Mouse (Mus musculus) hindbrain, embryonic 16.5 days (tissue): ENCODE measurements around the gene Gm5141. TPM values are rescaled to one million over a fixed set of nuclear protein-coding genes. Genes with fewer than 3 reads are reported as not detected.
"Not testable (repeated sequence)": the region's sequence is repeated elsewhere in the genome, so short reads cannot be mapped to it uniquely, and the experiment has no call there.

Experiments
- ATAC-seq: fragments of 200-750 bp; cut with Nextera tagmentation; 2 replicates; pipeline ENCODE4 v1.8.0; 2017; ENCODE audit warnings: moderate TSS enrichment, moderate library complexity
- H3K27ac ChIP-seq: fragments of 300-500 bp; sonication (generic); 2 replicates; pipeline ENCODE4 v1.5.1; 2014; ENCODE audit warnings: low read depth, mild to moderate bottlenecking, control low read depth, low read length, moderate library complexity
- H3K27me3 ChIP-seq: fragments of 300-500 bp; sonication (generic); replicated peaks from 2 replicates; pipeline ENCODE4 v1.6.1; 2014; ENCODE audit warnings: low read length; ENCODE audit not compliant: control insufficient read depth, insufficient read depth
- H3K36me3 ChIP-seq: fragments of 300-500 bp; sonication (generic); 2 replicates; pipeline ENCODE4 v1.6.1; 2014; ENCODE audit warnings: mild to moderate bottlenecking, low read length, moderate library complexity, mixed read lengths; ENCODE audit not compliant: control insufficient read depth, insufficient read depth
- H3K4me1 ChIP-seq: fragments of 300-500 bp; sonication (generic); 2 replicates; pipeline ENCODE4 v1.6.1; 2014; ENCODE audit warnings: low read depth, low read length; ENCODE audit not compliant: control insufficient read depth, insufficient read depth
- H3K4me2 ChIP-seq: fragments of 300-500 bp; sonication (generic); 2 replicates; pipeline ENCODE4 v1.6.1; 2014; ENCODE audit warnings: mild to moderate bottlenecking, low read length, control low read depth, moderate library complexity
- H3K4me3 ChIP-seq: fragments of 300-500 bp; sonication (generic); 2 replicates; pipeline ENCODE4 v1.5.1; 2014; ENCODE audit warnings: mild to moderate bottlenecking, low read length, control low read depth, moderate library complexity
- H3K9ac ChIP-seq: fragments of 300-500 bp; sonication (generic); 2 replicates; pipeline ENCODE4 v1.6.1; 2014; ENCODE audit warnings: low read depth, mild to moderate bottlenecking, control low read depth, low read length, moderate library complexity
- H3K9me3 ChIP-seq: fragments of 300-500 bp; sonication (generic); 2 replicates; pipeline ENCODE4 v1.6.1; 2014; ENCODE audit warnings: mild to moderate bottlenecking, low read length, moderate library complexity; ENCODE audit not compliant: control insufficient read depth
- WGBS: fragments of 180-500 bp; shearing (Covaris S2); extraction: QIAGEN DNeasy Blood & Tissue Kit; methylation state at CpG from one replicate; pipeline ENCODE4 v1.1.7; 2014; 5-methylcytosine and 5-hydroxymethylcytosine counted together
- polyA plus RNA-seq: library from polyadenylated mRNA; unstranded; fragments of >200 nt; fragmentation: Nextera tagmentation; extraction: Ambion mirVana; gene quantifications from 2 replicates; pipeline ENCODE4 v1.2.1, GENCODE M21; 2015

Gm5141 gene
- polyA plus RNA-seq = 9.9 and 10.7 TPM in 2 replicates

DNA sequence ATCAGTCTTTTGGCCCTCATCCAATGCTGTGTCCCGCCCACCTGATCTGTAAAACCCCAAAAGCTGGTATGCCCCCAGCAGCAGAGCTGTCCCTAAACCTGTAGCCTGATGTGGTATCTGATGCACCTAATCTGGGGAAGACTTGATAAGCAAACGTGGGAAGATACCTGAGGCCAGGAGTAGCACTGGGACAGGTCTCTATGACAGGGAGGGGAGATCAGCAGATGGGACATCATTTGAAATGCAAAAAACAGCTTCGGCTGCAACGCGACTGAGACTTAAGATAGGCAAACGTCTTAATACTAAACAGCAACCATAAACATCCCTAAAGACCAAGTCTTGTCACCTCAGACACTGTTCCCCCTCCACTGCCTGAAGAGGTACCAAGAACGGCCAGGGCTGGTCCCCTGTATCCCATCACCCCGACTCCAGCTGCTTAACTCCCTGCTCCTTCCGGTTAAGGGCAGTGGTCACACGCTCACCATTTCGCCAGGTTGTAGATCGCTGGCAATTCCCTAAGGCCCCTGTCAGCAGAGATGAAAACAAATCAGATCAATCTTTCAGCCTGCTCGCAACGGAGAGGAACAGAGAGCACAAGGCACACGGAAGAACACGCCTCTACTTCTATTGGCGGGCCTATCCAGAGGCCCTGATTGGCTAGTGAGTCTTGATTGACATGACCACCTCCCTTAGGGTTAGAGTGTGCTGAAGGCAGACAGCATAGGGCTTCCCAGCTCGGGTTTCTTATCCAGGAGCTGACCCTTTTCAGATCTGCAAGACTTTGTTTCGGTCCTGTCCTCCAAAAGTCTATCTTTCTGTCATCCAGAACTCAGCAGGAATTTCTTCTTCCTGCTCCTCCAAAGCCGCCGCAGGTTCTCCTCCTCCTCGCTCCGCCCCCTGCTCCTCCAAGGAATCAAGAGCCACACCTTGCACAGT lies at the start of gene Gm5141:
Gm5141 (minus strand) TSS at position 610 of the 936 bp plus-strand sequence.
- H3K9ac ChIP-seq = peak within 1 kb of the TSS; percentile 64
- peak; percentile 100 for ATAC-seq
- not testable (repeated sequence) for H3K27me3 ChIP-seq, H3K27ac ChIP-seq, H3K9me3 ChIP-seq, H3K36me3 ChIP-seq, H3K4me1 ChIP-seq
- H3K4me2 ChIP-seq = peak within 1 kb of the TSS; percentile 78
- 5% methylated on average over 18 of the region's 23 CpGs for WGBS
- peak within 1 kb of the TSS; percentile 47 for H3K4me3 ChIP-seq

DNA sequence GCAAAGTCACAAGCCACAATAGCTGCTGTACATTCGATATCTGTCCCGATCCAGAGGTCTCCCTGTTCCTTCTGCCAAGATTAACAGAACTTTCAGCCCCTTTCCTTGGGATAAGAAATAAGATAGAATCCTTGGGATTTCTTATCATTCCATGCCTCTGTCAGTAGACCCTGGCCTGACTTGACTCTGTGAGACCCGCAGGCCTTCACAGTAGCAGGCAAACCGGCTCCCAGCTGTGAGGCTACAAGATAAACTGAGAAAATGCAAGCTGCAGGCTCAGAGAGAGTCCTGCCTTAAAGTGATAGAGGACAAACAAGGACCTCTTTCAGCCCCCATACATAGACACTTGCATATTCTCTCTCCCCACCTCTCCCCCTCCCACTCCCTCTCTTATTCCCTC lies 47.7 kb upstream of the Gm5141 start:
- Histone ChIP-seq H3K9me3 (no peaks in the 10 kb centered on the region), H3K36me3 (no peaks in the 10 kb centered on the region), H3K9ac (no peak overlapping the region), H3K4me1 (no peaks in the 10 kb centered on the region), H3K4me2 (no peak overlapping the region), H3K27me3 (no peaks in the 10 kb centered on the region), H3K4me3 (no peak overlapping the region), H3K27ac (no peak overlapping the region)
- WGBS = 47% methylated on average over 4 of the region's 4 CpGs
- no peak for ATAC-seq

DNA sequence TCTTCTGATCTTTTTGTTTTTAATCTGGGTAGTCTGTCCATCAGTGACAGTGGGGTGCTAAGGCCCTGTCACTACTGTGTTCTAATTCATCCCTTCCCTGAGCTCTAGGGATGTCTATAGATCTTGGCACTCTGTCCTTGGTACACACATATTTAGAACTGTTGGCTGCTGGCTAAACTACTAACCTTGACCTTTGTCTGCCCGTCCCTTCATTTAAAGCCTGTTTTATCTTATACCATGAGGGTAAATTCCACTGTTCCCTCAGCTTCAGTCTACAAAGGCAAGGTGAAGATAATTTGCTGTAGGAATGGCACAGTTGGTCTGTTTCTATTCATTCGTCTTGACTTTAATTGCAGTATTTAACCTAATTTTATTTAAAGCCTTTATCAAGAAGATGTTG lies 46.6 kb upstream of the Gm5141 start:
- WGBS = 92% methylated on average over 2 of the region's 2 CpGs
- no peaks in the 10 kb centered on the region for H3K4me1 ChIP-seq
- no peak for ATAC-seq

DNA sequence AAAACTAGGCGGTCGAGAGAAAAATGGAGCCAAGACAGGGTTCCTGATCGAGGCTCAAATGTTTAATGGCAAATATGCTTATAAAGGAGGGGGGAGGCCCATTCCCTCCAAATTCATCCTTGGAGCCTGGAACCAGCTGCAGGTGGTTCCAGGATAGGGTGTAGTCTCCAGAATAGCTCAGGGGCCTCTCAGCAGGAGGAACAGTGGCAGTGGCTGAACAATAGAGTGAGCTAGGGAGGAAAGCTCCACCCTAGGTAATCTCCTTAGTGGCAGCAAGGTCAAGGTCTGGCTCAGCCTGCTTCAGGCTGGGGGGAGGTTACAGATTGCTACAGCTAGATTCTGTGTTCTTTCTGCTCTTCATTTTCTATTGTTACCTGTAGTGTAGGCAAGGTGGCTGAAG lies 30.1 kb upstream of the Gm5141 start:
- H3K4me3 ChIP-seq, ATAC-seq, H3K27me3 ChIP-seq, H3K9me3 ChIP-seq, H3K27ac ChIP-seq, H3K4me1 ChIP-seq, H3K4me2 ChIP-seq, H3K9ac ChIP-seq, H3K36me3 ChIP-seq: not testable (repeated sequence)
- WGBS = 76% methylated on average over 3 of the region's 3 CpGs

More for the DNA sequence above, 46.6 kb upstream of the Gm5141 start:
- no peak overlapping the region for H3K27ac ChIP-seq
- H3K9me3 ChIP-seq = no peaks in the 10 kb centered on the region
- H3K36me3 ChIP-seq = no peaks in the 10 kb centered on the region
- H3K27me3 ChIP-seq = no peaks in the 10 kb centered on the region
- H3K9ac ChIP-seq = no peak overlapping the region
- H3K4me2 ChIP-seq = no peak overlapping the region
- no peak overlapping the region for H3K4me3 ChIP-seq

DNA sequence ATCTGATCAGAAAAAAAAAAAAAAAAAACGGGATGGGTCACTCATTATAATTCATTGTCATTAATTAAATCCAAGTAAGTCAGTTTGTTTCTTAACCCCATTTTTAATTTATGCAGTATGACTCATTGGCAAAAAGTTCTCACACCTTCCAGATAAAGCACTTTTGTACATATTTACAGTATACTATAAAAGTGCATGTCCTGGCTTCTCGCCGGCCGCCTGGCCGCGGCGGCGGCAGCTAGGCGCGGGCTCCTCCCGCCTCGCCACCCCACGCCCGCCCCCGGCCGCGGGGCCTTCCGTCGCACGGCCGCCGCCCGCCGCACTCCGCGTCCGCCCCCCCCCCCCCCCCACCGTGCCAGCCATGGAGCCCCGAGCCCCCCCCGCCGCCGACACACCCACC lies 27.1 kb upstream of the Gm5141 start:
- Histone ChIP-seq H3K4me1 (no peaks in the 10 kb centered on the region), H3K27me3 (no peaks in the 10 kb centered on the region), H3K9me3 (no peaks in the 10 kb centered on the region), H3K36me3 (no peaks in the 10 kb centered on the region), H3K27ac (no peak overlapping the region), H3K4me2 (peak overlapping the region; percentile 68), H3K4me3 (peak overlapping the region; percentile 44), H3K9ac (peak overlapping the region; percentile 47)
- 14% methylated on average over 31 of the region's 32 CpGs for WGBS
- 0 out of 2 replicates have a peak, but pooled peaks have one; percentile 20 for ATAC-seq

DNA sequence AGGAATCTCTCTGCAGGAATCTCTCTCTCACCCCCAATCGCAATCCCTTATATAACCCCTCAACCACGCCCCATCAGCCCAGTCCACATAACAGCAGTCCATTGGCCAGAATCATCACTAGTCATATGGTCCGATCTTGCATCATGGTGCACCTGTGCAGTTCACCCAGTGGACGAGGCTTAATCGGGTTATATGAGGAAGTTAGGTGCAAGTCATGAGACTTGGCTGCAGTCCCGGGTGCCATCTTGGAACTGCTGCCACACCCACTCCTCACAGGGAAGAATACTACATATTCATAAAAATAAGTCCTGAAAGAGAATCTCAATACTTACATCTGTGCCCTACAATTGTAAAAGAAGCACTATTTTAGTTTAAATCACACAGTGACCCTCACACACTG lies 22.4 kb upstream of the Gm5141 start:
- not testable (repeated sequence) for ATAC-seq, H3K4me1 ChIP-seq, H3K27me3 ChIP-seq, H3K4me2 ChIP-seq, H3K36me3 ChIP-seq, H3K9ac ChIP-seq, H3K4me3 ChIP-seq, H3K27ac ChIP-seq, H3K9me3 ChIP-seq
- WGBS = 91% methylated on average over 6 of the region's 6 CpGs

DNA sequence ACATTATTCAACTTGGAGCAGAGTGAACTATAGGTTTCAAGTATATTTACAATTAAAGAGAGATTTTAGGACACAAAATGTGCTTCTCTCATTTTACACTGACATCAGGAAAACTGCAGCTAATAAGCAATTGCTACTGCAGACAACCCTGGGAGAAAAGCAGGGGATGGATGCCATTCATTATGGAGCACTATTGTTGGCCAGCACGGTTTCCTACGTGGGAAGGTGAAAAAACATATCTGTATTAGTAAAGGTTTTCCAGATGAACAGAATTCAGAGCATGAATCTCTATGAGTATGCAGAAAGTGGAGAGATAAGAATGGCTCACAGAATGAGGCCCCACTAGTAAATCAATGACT lies 506 bp upstream of the Gm5141 start:
- H3K27me3 ChIP-seq, H3K36me3 ChIP-seq, H3K9me3 ChIP-seq, H3K4me1 ChIP-seq, ATAC-seq, H3K27ac ChIP-seq: not testable (repeated sequence)
- Histone ChIP-seq H3K9ac (peak overlapping the region; percentile 56), H3K4me3 (peak overlapping the region; percentile 47), H3K4me2 (peak overlapping the region; percentile 49)
- WGBS = 34% methylated on average over 2 of the region's 2 CpGs

DNA sequence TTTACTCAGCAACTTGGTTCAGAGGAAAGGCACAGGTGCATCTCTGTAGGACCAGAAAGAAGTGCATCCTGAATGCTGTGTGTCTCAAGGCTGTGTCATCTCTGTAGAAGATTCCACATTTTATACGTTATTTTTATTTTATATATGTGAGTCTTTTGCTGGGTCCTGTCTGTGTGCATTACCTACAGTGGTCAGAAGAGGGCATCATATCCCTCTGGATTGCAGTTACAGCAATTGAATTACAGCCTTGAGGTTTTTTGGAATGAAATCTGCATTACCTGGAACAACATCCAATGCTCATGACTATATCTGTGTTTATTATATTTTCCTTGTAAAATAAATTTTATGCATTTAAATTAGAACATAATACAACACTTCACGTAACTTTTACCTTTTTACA lies 21.8 kb downstream of the Gm5141 start:
- H3K4me1 ChIP-seq, H3K4me2 ChIP-seq, H3K9me3 ChIP-seq, ATAC-seq, H3K9ac ChIP-seq, H3K4me3 ChIP-seq, H3K27ac ChIP-seq, H3K36me3 ChIP-seq, H3K27me3 ChIP-seq: not testable (repeated sequence)
- 66% methylated on average over 2 of the region's 2 CpGs for WGBS

DNA sequence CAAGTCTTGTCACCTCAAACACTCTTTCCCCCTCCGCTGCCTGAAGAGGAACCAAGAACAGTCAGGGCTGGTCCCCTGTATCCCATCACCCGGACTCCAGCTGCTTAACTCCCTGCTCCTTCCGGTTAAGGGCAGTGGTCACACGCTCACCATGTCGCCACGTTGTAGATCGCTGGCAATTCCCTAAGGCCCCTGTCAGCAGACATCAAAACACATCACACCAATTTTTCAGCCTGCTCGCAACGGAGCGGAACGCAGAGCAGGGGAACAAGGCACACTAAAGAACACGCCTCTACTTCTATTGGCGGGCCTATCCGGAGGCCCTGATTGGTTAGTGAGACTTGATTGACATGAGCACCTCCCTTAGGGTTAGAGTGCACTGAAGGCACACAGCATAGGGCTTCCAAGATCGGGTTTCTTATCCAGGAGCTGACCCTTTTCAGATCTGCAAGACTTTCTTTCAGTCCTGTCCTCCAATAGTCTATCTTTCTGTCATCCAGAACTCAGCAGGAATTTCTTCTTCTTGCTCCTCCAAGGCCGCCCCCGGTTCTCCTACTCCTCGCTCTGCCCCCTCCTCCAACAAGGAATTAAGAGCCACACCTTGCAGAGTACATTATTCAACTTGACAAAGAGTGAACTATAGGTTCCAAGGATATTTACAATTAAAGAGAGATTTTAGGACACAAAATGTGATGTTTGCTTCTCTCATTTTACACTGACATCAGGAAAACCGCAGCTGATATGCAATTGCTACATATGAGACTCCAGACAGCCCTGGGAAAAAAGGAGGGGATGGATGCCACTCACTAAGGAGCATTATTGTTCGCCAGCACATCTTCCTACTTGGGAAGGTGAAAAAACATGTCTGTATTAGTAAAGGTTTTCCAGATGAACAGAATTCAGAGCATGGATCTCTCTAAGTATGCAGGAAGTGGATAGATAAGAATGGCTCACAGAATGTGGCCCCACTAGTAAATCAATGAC lies 24.9 kb downstream of the Gm5141 start, which contains the start of gene Platr25:
Platr25 (minus strand) TSS at position 278 of the 984 bp plus-strand sequence.
- Histone ChIP-seq H3K4me3 (peak within 1 kb of the TSS; percentile 52), H3K4me2 (peak within 1 kb of the TSS; percentile 57), H3K9ac (peak within 1 kb of the TSS; percentile 62; the same call in 1 of the 2 replicates)
- WGBS = 10% methylated on average over 20 of the region's 20 CpGs
- H3K27ac ChIP-seq, H3K4me1 ChIP-seq, H3K9me3 ChIP-seq, H3K36me3 ChIP-seq, H3K27me3 ChIP-seq: not testable (repeated sequence)
- peak; percentile 98 for ATAC-seq
